Mouse (Mus musculus): ENCODE data around the gene Ankmy1.

GRCm38 (mm10) chr1:92916725-92917124 is 14.0 kb upstream of the Ankmy1 start:
- TF ChIP-seq POLR2A (IDR thresholded peaks at IDR 0.05; ENCODE audit: borderline replicate concordance, low read depth, low read length) (no peak), CTCF (IDR thresholded peaks at IDR 0.05; ENCODE audit: low read depth, low read length) (no peak)
